Mouse (Mus musculus) ES-Bruce4 (cell line): ENCODE data around the gene Npepl1.

Experiments used
- CTCF ChIP-seq: IDR thresholded peaks from one replicate; pipeline ENCODE4 v1.8.1; 2011; ENCODE audit warnings: low read depth, low read length
- EP300 ChIP-seq: IDR thresholded peaks from 2 replicates; pipeline ENCODE4 v1.6.1; 2011; ENCODE audit warnings: low read depth, low read length; ENCODE audit not compliant: insufficient read depth
- POLR2A ChIP-seq: IDR thresholded peaks from one replicate; pipeline ENCODE4 v1.8.1; 2011; ENCODE audit warnings: low read length; ENCODE audit not compliant: insufficient read depth

DNA sequence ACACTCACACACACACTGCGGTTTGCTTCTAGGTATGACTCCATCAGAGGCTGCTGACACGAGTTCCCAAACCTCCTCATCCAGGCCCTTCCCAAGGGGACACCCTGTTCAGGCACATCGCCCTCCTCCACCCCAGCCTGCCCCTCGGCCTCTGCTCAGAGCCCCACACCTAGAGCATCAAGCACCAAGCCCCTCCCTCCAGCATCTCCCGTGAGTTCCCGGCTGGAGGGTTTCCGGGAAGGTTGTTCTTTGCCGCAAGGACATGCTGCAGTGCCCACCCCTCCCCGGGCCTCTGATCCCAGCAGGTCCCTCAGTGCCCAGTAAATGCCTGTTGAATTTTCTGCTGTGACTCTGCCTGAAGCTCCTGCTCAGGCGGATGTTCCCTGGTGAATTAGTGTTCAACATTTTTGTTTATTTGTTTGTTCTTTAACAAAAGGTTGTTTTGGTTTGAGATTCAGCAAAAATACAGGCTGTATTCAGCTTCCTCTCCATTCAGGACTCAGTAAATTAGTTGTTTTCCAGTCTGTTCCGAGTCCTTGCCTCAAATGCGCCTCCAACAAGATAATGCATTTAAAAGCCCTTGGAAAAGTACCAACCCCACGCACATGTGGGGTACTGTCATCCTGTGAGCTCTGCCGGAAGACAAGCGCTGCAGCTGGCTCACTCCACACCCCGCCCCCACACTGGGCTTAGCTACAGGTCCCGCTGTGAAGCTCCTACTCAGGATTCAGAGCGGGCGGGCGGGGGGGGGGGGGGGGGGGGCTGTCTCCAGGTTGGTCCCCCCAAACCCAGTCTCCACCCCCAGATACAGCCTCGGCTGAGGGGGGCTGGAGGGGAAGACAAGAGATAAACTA is 16.6 kb downstream of the Npepl1 start:
- no peak for TF ChIP-seq CTCF
- no peak for TF ChIP-seq POLR2A
- TF ChIP-seq EP300: no peak
